Mouse (Mus musculus): ENCODE measurements around the gene Gm20538.

Gm20538 gene

DNA sequence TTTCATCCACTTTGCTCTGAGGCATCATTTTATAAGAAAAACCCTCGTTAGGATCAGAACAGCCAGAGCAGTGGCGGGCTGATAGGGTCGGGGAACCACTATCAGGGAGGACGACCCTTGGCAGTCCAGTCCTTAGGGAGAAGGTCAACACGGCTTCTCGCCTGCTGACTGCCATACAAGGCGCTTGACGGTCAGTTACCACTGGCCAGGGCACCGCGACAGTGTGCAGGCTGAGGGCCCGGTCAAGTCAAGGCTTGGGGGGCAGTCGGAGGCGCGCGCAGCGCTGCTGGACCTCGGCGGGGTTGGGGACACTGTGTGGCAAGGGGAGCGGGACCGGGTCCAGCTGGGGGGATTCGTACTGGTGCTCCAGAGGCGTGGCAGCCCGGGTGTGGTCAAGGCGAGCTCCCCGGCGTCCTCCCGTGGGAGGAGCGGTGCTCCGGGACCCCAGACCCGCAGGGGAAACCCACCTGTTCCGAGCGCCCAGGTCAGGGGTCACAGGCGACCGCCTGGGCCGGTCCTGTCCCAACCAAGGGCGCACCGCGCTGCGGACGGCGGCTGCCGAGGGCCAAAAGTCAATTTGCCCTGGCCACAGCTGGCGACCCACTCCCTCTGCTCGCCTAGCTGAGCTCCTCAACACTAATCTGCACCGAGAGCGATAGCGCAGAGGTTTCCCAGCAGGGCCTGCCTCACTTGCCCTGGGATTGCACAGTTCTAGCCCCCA, 7.2 kb downstream of the Gm20538 start, which contains the start of gene Sec31b:
Sec31b (minus strand) TSS at position 544 of the 721 bp plus-strand sequence.
- ChIA-PET CTCF (interaction anchor here (0.6 to 2.0 kb wide), 38 partner anchors 9 to 713 kb away, joined by 3 to 22 read pairs (median 4); partner anchors contain the start of genes Hif1an (in 4 of the 4) and Ndufb8 (in 1 of the 4)), POLR2A (interaction anchor here (1.0 to 3.4 kb wide), 14 partner anchors 9 to 350 kb away, joined by 3 to 16 read pairs (median 4); partner anchors contain the start of genes Hif1an (in 3 of the 4) and Ndufb8 (in 2 of the 4))

DNA sequence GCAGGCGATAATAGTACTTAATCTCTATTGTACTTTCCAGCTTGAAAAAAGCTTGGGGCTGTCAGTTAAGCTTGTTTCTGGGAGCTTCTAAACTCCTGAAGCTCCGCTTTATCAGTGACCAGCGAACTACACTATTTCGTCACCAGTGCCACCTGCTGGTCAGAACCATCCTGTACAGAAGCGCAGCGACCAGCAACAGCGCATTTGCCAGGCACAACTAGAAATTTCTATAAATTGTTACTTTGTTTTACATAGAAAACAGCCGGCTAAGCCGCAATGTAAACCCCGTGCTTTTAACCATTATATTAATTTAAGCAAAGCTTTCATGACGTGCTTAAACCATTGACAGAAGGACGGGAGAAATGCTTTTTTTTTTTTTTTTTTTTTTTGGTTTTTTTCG, 7.9 kb downstream of the Gm20538 start:
- CTCF ChIA-PET = interaction anchor here (0.5 to 2.0 kb wide), 60 partner anchors 10 to 963 kb away, joined by 3 to 22 read pairs (median 4); partner anchors contain the start of genes Hif1an (in 3 of the 4), Ndufb8 (in 3 of the 4) and Kazald1 (in 1 of the 4)
- POLR2A ChIA-PET = interaction anchor here (0.6 to 3.4 kb wide), 16 partner anchors 10 to 1908 kb away, joined by 3 to 16 read pairs (median 4); partner anchors contain the start of genes Hif1an (in 3 of the 4) and Ndufb8 (in 1 of the 4)

DNA sequence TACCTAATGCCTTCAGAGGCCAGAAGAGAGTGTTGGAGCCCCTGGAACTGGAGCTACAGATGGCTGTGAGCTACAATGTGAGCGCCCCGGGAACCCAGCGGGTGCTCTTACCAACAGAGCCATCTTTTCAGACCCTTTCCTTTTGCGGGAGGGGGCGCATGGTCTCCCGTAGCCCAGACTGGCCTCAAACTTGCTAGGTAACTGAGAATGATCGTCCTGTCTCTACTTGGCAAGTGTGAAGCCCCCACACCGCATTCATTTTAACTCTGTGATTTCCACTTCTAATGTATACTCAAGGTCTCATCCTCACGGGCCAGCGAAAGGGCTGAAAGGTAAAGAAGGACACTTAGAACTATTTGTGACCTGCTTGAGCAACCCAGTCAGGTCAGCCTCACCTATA, 8.3 kb downstream of the Gm20538 start:
- CTCF ChIA-PET = interaction anchor here (0.5 to 2.0 kb wide), 62 partner anchors 9 to 963 kb away, joined by 3 to 22 read pairs (median 4); partner anchors contain the start of genes Hif1an (in 3 of the 4), Ndufb8 (in 3 of the 4) and Kazald1 (in 1 of the 4)
- POLR2A ChIA-PET = interaction anchor here (0.6 to 3.4 kb wide), 15 partner anchors 11 to 1909 kb away, joined by 3 to 16 read pairs (median 4); partner anchors contain the start of genes Hif1an (in 3 of the 4) and Ndufb8 (in 1 of the 4)

DNA sequence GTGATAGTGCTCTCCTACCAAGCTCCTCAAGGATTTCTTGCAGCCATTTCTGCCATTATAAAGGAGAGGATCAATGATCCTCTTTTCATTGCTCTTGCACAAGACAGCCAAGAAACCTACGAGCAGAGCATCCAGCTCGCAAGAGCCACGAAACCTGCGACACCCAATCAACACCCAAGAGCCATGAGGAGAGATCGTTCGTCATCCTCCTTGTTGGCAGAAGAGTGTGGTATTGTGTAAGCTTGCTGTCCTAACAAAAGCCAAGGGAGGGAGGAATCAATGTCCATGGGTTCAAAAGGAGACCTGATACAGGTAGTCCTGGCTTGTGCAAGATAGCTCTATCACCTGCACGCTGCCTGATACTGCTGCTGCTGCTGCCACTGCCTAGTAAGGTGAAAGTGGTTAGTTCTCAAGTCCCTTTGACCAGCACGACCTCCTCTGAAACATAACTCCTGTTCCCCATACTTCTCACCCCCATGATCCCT, 9.9 kb downstream of the Gm20538 start:
- ChIA-PET CTCF (interaction anchor here in 1 of 4 experiments (1.2 kb wide), 1 partner anchor 24 kb away, joined by 4 read pairs; no protein-coding TSS in a partner anchor), POLR2A (interaction anchor here in 2 of 4 experiments (0.8 to 1.4 kb wide), 2 partner anchors 8 to 28 kb away, joined by 3 read pairs; no protein-coding TSS in a partner anchor)

DNA sequence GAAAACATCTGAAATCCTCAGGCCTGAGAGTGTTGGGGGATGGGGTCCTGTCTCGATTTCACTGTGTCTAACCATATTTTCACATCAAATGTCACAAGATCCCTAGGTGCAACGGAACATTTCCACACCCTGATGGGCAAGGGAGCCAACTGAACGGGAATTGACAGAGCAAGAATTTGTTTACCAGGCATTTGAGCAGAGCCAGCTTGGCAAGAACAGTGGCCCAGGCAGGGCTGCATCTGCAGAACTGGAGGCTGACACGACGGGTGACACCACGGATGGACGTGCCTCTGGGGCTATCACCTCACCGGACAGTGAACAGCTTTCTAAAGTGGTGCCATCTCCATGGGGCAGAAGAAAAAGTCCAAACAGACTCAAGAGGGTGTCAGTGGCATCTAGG, 15.2 kb downstream of the Gm20538 start:
- POLR2A ChIA-PET = interaction anchor here in 1 of 4 experiments (1.6 kb wide), 1 partner anchor 13 kb away, joined by 4 read pairs; no protein-coding TSS in a partner anchor
- CTCF ChIA-PET = interaction anchor here in 2 of 4 experiments (0.6 to 0.8 kb wide), 2 partner anchors 19 to 45 kb away, joined by 3 to 4 read pairs; no protein-coding TSS in a partner anchor

DNA sequence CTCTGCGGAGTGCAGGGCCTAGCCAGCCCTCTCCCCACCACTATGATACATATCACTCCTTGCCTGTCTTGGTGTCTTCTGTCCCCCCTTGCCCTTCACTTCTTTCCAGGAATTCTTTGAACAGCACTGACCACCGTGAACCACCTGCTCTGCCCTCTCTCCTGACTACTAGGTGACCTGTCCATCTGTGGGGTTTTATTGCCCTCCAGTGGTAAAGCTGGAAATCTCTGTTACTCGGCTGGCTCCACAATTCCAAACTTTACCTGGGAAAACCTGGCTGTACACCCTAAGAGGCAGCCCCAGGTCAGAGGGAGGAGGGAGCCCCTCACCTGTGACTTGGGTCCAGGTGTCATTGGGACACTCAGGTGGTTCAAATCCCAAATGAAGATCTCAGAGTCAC, 17.3 kb downstream of the Gm20538 start:
- POLR2A ChIA-PET = interaction anchor here in 3 of 4 experiments (0.6 to 1.4 kb wide), 3 partner anchors 22 to 147 kb away, joined by 3 to 5 read pairs (median 3); no protein-coding TSS in a partner anchor
- CTCF ChIA-PET = interaction anchor here in 3 of 4 experiments (0.7 to 1.6 kb wide), 7 partner anchors 9 to 59 kb away, joined by 3 to 5 read pairs (median 3); no protein-coding TSS in a partner anchor

DNA sequence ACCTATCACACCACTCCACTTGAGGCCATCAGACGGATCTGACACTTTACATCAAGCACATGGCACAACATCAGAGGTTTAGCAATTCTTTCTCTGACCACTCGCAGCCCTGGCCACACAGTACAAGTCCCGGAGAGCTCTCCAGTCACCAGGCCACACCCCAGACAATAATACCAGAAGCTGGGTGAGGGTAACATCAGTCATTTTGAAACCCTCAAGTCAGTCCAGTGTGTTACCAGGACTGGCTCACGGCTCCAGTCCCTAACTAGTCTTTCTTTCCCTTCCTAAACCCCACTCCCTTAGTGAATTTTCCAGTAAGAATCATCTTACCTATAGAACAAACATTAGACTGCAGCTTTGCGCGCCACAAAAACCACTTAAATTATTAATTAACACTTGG, 22.6 kb downstream of the Gm20538 start:
- POLR2A ChIA-PET = interaction anchor here in 1 of 4 experiments (0.7 to 1.0 kb wide), 2 partner anchors 11 to 16 kb away, joined by 3 read pairs; partner anchors contain the start of gene Sec31b
- CTCF ChIA-PET = interaction anchor here in 2 of 4 experiments (1.0 to 1.4 kb wide), 3 partner anchors 11 to 54 kb away, joined by 3 to 4 read pairs (median 4); no protein-coding TSS in a partner anchor

DNA sequence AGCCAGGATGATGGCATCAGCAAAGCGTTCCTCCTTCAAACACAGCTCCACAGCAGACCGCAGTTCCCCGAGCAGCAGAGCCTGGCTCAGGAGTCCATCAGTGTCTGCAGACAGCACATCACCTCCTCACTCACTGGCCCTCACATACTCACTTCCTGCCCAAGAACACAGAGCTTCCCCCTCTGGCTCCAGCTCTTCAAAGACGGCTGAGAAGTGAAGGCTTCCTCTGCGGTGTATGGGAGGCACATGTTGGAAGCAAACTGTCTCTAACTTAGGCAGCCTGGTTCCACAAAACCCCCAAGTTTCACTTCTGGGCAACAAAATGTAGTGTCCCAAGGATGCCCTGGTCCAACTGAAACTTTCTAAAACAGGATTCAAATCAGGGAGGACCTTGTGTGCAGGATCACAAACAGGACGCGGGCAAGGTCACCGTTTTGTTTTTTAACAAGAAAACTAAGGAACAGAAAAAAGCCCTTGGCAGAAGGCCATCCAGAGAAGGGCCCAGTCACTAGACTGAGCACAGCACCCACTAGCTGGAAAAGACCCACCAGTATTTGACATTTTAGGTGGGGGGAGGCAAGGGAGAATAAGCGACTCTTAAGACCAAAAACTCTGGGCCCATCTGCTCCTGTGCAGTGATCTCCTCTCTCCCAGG, 27.0 kb downstream of the Gm20538 start:
- ChIA-PET CTCF (no interaction called here), POLR2A (interaction anchor here in 1 of 4 experiments (0.8 kb wide), 1 partner anchor 37 kb away, joined by 3 read pairs; the partner anchor contains the start of gene Hif1an)

DNA sequence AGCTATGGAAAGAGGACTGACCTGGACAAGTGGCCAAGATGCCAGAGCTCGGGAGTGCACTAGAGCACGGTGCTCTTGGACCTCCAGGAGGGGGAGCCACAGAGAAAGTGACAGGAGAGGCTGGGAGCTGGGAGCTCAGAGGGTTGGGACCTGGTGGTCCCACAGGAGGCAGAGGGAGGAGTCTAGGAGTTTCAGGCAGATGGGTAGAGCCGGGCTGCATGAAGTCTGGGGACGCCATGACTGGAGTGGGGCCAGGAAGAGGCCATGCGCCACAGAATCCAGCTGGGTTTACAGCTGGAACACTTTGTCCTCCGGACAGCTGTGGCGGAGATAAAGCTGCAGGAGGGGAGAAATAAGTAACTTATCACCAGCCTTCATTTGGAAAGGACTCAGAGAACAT, 33.5 kb downstream of the Gm20538 start:
- ChIA-PET CTCF (interaction anchor here (0.5 to 2.5 kb wide), 53 partner anchors 8 to 1613 kb away, joined by 3 to 24 read pairs (median 4); partner anchors contain the start of genes Hif1an (in 3 of the 4), Sec31b (in 3 of the 4), Elovl3 (in 1 of the 4) and Ndufb8 (in 1 of the 4)), POLR2A (interaction anchor here (0.5 to 1.6 kb wide), 14 partner anchors 9 to 498 kb away, joined by 3 to 9 read pairs (median 4); partner anchors contain the start of genes Hif1an (in 2 of the 4) and Ndufb8 (in 1 of the 4))

DNA sequence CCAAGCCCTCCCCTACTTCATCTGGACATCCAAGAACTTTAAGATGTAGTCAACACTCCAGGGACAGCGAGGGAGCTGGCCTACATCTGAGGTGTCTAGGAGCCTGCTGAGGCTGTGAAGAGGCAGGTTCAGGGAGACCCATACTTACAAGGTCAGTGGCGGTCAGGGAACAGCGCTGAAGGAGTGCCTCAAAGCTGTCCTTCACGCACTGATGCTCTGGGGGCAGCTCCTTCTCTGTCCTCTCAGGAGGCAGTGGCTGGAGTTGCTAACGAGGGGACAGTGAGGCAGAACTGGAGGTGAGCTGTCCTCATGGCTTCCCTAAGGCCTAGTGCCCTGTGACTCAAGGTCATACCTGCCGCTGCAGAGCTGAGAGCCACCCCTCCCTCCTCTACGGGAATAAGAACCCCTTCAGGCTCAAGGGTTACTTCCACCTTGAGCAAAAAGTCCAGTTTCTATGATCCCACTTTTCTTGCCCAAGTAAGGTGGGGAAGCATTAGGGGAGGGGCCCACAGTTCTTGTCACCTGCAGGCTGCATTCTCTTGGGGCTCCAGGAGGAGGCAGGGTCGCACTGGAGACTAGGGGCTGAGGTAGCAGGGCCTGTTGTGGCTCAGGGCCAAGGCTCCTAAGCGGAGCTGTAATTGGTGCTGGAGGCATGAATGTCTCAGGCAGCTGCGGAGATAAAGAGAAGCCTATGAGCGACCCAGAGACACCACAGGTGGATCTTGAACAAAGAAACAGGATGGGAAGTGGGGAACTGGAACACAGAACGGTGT, 34.4 kb downstream of the Gm20538 start:
- ChIA-PET POLR2A (interaction anchor here (0.6 to 1.6 kb wide), 14 partner anchors 8 to 110 kb away, joined by 3 to 9 read pairs (median 5); partner anchors contain the start of genes Hif1an (in 3 of the 4), Ndufb8 (in 1 of the 4) and Scd1 (in 1 of the 4)), CTCF (interaction anchor here (0.5 to 2.5 kb wide), 61 partner anchors 8 to 722 kb away, joined by 3 to 24 read pairs (median 4); partner anchors contain the start of genes Sec31b (in 3 of the 4), Hif1an (in 2 of the 4) and Sfxn3 (in 1 of the 4))

DNA sequence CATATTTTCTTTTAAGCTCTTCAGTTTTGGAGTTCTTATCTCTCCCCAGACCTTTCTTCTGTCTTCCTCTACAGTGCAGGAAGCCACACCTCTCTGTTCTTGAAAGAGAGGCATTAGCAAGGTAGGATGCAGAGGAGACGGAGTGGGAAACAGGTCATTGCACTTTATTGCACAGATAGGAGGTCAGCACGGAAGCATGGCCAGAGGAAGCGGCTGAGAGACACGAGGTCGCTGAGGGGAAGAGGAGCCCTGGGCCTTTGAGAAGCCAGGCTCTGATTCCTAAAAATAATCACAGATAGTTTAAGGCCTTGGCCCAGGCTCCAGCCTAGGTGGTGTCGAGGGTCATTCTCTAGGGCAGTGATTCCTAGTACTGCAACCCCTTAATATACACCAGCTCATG, 36.9 kb downstream of the Gm20538 start:
- POLR2A ChIA-PET = no interaction called here
- CTCF ChIA-PET = no interaction called here

DNA sequence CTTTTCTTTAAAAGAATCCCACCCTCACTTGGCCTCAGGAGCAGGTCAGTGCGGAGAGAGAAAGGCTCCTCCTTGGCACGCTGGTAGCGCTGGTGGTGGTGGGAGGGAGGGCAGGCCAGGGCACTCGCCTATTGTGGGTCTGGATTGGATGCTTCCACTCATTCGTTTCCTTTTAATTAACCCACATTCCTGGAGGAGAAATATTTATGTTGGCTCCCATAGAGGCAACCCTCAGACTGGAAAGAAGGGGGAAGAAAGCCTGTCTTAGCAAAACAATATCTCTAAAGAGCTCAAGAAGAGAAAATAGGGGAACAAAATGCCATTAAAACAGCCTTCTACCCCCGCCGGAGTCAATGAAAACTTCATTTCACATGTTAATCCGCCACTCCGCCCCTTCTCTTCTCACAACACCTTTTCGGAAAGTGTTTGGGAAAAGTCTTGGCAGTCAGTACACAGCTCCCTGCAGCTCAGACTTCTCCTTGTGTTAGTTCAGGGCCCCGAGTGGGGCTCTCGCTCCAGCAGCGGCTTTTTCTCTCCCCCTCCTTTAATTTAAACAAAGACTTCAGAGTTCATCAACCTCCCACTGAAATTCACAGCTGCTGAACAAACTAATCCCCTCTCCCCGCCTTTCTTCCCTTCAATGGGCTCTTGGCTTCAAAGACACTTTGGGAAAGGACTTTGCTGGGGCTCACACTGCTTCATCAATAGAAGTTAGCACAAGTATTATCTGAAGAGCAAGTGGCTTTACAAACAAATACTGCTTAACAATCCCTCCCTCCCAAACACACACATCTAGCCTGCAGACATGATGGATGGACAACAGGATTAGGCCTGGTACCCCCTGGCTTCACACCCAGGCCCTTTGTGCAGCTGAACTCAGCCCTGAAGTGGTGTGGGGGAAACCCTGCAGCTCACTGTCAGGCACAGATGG, 37.8 kb downstream of the Gm20538 start:
- CTCF ChIA-PET = interaction anchor here in 2 of 4 experiments (0.6 to 1.4 kb wide), 3 partner anchors 30 to 857 kb away, joined by 3 to 4 read pairs (median 4); no protein-coding TSS in a partner anchor

DNA sequence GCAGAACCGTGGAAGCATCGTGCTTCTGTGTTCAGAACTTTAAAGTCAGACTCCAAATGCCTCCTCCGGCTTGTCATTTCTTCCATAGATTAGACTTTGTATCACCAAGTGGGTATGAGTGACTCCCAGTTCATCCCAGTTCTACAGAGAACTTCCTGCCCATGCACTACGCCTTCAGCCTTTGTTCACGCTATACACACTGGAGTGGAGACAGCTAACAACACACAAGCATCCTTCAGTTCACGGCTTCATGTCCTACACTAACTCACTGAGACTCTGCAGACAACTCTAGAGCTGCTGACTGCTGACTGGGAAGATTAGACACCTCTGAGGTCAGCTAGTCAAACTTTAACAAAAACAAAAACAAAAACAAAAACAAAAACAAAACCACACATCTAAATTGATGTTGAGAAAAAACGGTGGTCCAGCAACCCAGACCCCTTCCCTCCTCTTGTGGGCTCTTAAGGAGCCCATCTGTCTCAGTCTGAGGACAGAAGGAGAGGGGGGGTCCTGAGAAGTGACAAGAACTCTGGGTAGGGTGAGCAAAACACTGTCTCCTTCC, 38.6 kb downstream of the Gm20538 start:
- POLR2A ChIA-PET = interaction anchor here in 2 of 4 experiments (1.0 to 1.4 kb wide), 3 partner anchors 27 to 264 kb away, joined by 3 to 4 read pairs (median 3); partner anchors contain the start of gene Ndufb8 (in 1 of the 2)
- CTCF ChIA-PET = interaction anchor here in 3 of 4 experiments (0.6 to 1.4 kb wide), 5 partner anchors 30 to 1115 kb away, joined by 3 to 5 read pairs (median 4); no protein-coding TSS in a partner anchor

More for the DNA sequence above, 37.8 kb downstream of the Gm20538 start:
- POLR2A ChIA-PET = interaction anchor here in 3 of 4 experiments (0.6 to 1.1 kb wide), 4 partner anchors 28 to 1788 kb away, joined by 3 to 4 read pairs (median 4); partner anchors contain the start of gene Mrpl43 (in 1 of the 3)

DNA sequence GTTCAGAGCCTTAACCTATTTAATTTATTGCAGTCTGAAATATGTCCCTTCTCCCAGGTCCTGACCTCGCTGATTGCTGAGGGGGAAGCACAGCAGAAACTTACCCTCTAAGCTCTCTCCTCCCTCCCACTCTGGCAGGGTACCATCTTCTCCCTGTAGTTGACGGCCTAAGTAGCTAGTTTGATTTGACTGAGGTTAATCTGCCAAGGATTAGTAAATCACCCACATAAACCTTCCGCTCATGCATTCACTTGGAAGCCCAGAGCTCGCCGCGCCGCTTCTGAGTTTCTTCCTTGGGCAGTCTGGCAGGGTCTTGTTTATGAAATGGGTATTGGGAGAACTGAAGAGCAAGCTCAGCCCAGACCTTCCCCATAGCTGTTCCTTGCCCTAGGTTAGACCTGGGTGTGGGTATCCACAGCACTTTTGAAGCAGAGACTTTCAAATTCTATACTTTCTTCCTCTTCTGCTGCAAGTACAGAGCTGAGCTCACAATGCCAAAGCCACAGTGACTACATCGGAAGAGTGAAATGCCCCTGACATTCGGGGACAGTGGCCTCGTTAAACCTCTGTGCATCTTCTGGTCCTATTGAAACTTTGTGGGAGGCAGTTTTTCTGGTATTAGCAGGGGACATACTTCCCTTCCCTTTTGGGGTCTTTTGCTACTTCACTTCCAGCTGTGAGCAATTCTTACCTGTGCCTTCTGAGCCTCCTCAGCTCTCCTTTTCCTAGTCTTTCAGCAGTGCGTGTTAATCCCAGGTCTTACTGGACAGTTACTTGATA, 39.4 kb downstream of the Gm20538 start:
- CTCF ChIA-PET = interaction anchor here in 2 of 4 experiments (0.6 to 1.7 kb wide), 6 partner anchors 11 to 1116 kb away, joined by 3 to 6 read pairs (median 4); no protein-coding TSS in a partner anchor

More for the DNA sequence above, 39.4 kb downstream of the Gm20538 start:
- POLR2A ChIA-PET = interaction anchor here in 3 of 4 experiments (0.6 to 1.4 kb wide), 5 partner anchors 11 to 326 kb away, joined by 3 to 5 read pairs (median 4); partner anchors contain the start of gene Ndufb8 (in 1 of the 3)

Data from embryonic stem cell, embryonic (primary cell).